Mouse (Mus musculus): ENCODE results near the gene Ciita.

Ciita gene

GRCm38 (mm10) chr16:10479857-10480256 lies at the start of gene Ciita:
Ciita (plus strand) TSS chr16:10480059.
- in situ Hi-C loops (cut with MboI; ENCODE audit: unreplicated experiment in 2 of 2): no loop called here

DNA sequence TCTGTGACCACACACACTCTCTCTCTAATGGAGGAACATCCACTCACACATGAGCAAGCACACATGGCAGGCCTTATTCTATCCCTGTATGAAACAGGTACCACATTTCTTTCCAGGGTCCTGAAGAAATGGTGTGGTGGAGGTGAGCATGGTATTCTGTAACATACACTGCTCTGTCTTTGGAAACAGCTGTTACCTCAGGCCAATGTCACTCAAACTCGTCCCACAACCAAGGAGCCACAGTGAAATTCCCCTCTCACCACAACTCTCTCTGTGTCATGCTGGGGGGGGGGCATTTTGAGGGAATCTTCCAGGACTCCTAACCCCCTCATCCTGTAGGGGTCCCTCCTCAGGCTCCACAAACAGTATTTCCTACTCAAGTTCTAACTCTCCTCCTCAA lies 47.9 kb upstream of the Ciita start:
- in situ Hi-C loops (cut with MboI; ENCODE audit: unreplicated experiment in 2 of 2): no loop called here

- in situ Hi-C loops (cut with MboI; ENCODE audit: unreplicated experiment in 2 of 2): no loop called here
Observed at GRCm38 (mm10) chr16:10432387-10432786, 47.5 kb upstream of the Ciita start.

- in situ Hi-C loops (cut with MboI; ENCODE audit: unreplicated experiment in 2 of 2): no loop called here
Observed at GRCm38 (mm10) chr16:10433344-10433743, 46.5 kb upstream of the Ciita start.

- in situ Hi-C loops (cut with MboI; ENCODE audit: unreplicated experiment in 2 of 2): no loop called here
Observed at GRCm38 (mm10) chr16:10436166-10436565, 43.7 kb upstream of the Ciita start.

DNA sequence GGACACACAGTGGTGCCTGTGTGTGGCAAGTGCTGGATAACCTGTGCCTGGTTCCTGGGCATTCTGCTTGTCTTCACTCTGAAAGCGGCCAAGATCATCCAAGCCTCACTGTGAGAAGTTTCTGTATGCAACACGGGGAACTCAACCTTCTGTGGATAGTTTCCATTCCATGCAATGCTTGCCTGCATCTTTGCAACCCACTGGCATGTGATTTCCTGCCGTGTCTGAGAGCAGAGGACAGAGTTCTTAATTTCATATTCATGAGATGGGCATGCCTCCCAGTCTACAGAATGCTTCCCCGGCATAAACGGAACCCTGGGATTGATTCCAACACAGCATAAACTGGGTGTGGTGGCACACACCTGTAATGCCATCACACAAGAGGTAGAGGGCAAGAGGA lies 41.8 kb upstream of the Ciita start:
- in situ Hi-C loops (cut with MboI; ENCODE audit: unreplicated experiment in 2 of 2): no loop called here

DNA sequence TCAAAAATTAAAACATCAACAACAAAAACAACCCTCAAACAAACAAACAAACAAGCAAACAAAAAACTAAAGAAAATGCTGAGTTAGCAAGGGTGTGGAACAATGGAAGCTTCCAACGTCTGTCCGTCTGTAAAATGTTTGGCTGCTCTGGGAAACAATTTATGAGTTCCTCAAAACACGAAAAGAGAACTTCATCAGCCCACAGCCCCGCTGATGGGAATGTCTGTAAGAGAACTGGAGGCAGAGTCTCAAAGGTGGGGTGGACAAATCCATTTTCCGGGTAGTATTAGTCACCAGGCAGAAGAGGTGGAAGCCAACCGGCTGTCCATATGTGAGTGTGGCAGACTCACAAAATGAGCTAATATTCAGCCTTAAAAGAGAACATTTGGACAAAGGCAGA lies 38.5 kb upstream of the Ciita start:
- in situ Hi-C loops (cut with MboI; ENCODE audit: unreplicated experiment in 2 of 2): no loop called here

GRCm38 (mm10) chr16:10441761-10442160 lies 38.1 kb upstream of the Ciita start:
- in situ Hi-C loops (cut with MboI; ENCODE audit: unreplicated experiment in 2 of 2): no loop called here

DNA sequence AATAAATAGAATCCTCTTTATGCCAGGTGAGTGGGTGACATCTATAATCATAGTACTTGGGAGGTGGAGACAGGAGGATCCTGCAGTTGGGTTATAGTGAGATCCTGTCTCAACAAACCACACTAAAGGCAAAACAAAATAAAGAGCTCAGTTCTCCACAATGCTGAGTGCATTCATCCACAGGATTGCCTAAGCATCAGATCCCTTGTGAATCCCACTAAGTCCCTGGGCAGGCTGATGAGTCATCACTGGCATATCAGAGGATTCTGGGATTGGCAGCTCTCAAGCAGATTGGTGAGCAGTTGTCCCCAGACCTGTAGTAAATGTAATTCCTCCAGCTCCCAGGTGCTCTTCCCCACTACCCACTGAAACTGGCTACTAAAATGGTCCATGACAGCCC lies 36.1 kb upstream of the Ciita start:
- in situ Hi-C loops (cut with MboI; ENCODE audit: unreplicated experiment in 2 of 2): no loop called here

- in situ Hi-C loops (cut with MboI; ENCODE audit: unreplicated experiment in 2 of 2): no loop called here
Observed at GRCm38 (mm10) chr16:10446573-10447263, 33.1 kb upstream of the Ciita start.

DNA sequence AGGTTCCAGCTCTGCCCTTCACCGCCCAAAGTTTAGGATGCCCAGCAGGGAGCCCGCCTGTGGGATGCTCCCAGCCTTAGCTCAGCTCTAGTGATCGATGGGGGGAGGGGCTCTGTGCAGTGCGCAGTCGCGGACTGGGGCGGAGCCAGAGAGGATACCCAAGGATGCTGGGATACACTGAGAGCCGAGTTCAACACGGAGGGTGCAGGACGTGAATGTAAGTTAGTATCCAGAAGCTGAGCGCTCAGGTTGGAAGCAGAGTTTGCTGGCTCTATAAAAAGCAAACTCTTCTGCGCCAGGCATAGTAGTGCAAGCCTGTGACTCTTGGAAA lies 32.6 kb upstream of the Ciita start, which contains the start of gene Tvp23a:
TSS of gene Tvp23a (minus strand) at position 99 of the 331 bp plus-strand sequence.
- in situ Hi-C loops (cut with MboI; ENCODE audit: unreplicated experiment in 2 of 2): no loop called here

DNA sequence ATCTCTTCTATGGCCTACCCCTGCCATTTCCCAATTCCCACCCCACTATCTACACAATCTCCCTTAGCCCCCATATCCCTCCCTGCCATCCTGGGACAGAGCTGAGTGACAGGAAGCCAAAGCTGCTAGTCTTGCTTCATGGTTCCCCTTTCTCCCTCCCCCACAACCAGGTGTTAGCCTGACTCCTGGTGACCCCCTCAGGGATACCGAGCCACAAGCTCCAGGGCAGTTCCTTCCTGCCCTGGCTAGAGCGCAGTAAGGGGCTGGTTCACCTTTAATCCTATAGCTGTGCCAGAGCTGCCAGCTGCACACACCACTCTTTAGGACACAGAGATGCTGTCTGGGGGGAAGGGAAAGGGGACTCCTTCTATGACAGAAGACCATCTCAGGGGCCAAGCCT lies 32.1 kb upstream of the Ciita start:
- in situ Hi-C loops (cut with MboI; ENCODE audit: unreplicated experiment in 2 of 2): no loop called here

- in situ Hi-C loops (cut with MboI; ENCODE audit: unreplicated experiment in 2 of 2): no loop called here
Observed at GRCm38 (mm10) chr16:10448931-10449330, 30.9 kb upstream of the Ciita start.

DNA sequence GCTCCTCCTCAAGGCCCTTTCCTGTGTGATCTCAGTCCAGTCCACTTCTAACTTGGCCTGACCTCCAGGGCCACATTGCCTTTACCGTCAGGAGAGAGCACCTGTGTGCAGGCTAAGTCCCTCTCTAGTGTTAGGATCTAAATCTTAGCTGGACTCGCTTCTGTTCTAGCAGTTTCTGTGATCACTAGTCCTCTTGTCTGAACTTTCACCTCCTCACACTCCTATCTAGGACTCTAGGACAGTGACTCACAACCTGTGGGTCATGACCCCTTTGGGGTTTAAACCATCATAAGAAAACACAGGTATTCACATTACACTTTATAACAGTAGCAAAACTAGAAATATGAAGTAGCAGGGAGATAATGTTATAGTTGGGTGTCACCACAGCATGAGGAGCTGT lies 28.0 kb upstream of the Ciita start:
- in situ Hi-C loops (cut with MboI; ENCODE audit: unreplicated experiment in 2 of 2): no loop called here

DNA sequence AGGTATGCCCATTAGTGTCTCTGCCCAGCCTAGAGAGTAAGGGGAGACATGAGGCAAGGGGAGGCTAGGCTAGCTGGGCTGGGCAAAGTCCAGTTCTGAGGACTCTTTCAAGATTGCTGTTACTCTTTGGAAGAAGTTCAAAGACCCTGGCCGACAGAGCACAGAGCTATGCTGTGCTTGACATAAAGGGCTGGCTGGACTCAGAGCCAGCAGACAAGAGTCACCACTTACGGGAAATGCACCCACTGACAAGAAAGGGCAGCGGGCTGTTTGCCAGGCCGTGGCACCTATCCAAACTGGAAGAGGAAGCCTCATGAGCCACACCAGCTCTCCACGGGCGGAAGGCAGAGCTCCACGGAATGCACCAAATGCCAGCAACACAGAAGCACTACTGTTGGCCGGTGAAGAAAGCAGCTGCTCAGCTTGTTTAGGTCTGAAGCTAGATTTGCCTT lies 27.4 kb upstream of the Ciita start:
- in situ Hi-C loops (cut with MboI; ENCODE audit: unreplicated experiment in 2 of 2): no loop called here

- in situ Hi-C loops (cut with MboI; ENCODE audit: unreplicated experiment in 2 of 2): no loop called here
Observed at GRCm38 (mm10) chr16:10453872-10454582, 25.8 kb upstream of the Ciita start.

DNA sequence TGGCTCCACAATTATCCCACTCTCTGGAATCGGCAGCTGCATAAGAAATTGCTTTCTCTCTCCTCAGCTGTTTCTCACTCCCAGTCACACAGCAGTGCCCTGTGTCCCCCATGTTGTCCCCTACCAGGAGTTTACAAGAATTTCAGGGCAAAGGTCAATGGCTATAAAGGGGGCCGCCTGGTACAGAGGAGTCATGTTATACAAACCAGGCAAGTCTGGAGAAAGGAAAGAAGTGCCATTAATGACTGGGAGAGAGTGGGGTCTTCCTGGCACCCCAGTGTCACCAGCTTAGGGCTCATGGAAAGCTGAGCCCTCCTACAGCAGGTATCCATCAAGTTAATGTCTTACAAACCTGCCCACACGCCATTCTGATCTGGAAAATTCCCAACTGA lies 25.3 kb upstream of the Ciita start:
- in situ Hi-C loops (cut with MboI; ENCODE audit: unreplicated experiment in 2 of 2): no loop called here

DNA sequence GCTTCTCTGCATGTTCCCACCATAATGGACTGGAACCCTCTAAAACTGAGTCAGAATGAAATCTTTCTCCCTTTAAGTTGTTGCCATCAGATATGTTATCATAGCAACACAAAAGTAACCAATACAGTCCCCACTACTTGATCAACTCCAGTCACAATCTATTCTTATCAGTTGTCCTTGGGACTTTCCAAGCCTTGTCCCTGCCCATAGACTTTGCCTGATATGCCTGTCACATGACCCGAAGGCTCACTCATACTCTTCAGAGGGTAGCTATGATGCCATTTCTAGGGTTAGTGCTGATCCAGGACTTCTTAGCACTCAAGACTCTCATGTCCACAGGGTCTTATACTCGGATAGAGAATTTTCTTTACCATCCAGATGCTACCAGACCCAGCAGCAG lies 19.7 kb upstream of the Ciita start:
- in situ Hi-C loops (cut with MboI; ENCODE audit: unreplicated experiment in 2 of 2): no loop called here

- in situ Hi-C loops (cut with MboI; ENCODE audit: unreplicated experiment in 2 of 2): no loop called here
Observed at GRCm38 (mm10) chr16:10461178-10461577, 18.7 kb upstream of the Ciita start.

GRCm38 (mm10) chr16:10465011-10465681 lies 14.7 kb upstream of the Ciita start:
- in situ Hi-C loops (cut with MboI; ENCODE audit: unreplicated experiment in 2 of 2): no loop called here

- in situ Hi-C loops (cut with MboI; ENCODE audit: unreplicated experiment in 2 of 2): no loop called here
Observed at GRCm38 (mm10) chr16:10467391-10468107, 12.3 kb upstream of the Ciita start.
